Mouse (Mus musculus) CH12.LX (cell line): ENCODE measurements around the gene Tm4sf1. TPM values are rescaled to one million over a fixed set of nuclear protein-coding genes. Genes with fewer than 3 reads are reported as not detected.

Experiments
- DNase-seq: peaks from one replicate; pipeline ENCODE4 v3.0.0-alpha.2; 2013; ENCODE audit errors: extremely low read depth
- H3K27ac ChIP-seq: 2 replicates; pipeline ENCODE4 v1.5.1; 2012; ENCODE audit warnings: low read depth, mild to moderate bottlenecking, control low read depth, moderate library complexity; ENCODE audit not compliant: insufficient read depth
- H3K27me3 ChIP-seq: replicated peaks from 2 replicates; pipeline ENCODE3; 2012; ENCODE audit warnings: inconsistent platforms
- H3K36me3 ChIP-seq, 2 experiments: replicated peaks in 1 of 2; 2 replicates each; pipeline versions ENCODE3 to v1.6.1; 2012; ENCODE audit warnings: inconsistent platforms in 1 of 2, low read length in 1 of 2, mild to moderate bottlenecking in 1 of 2, mixed read lengths in 1 of 2, moderate library complexity in 1 of 2; ENCODE audit not compliant: control insufficient read depth in 1 of 2, insufficient read depth in 1 of 2
- H3K4me1 ChIP-seq, 2 experiments: 2 replicates each; pipeline ENCODE4 v1.6.1; 2012; ENCODE audit warnings: inconsistent platforms in 1 of 2, moderate library complexity in 1 of 2; ENCODE audit not compliant: insufficient read depth in 2 of 2, control insufficient read depth in 1 of 2
- H3K4me2 ChIP-seq: 2 replicates; pipeline ENCODE4 v1.6.1; 2012; ENCODE audit warnings: low read depth, mild to moderate bottlenecking, control low read depth; ENCODE audit not compliant: poor library complexity, insufficient read depth, severe bottlenecking
- H3K4me3 ChIP-seq, 3 experiments: fragments of 150-350 bp in 1 of 3; sonication (generic) in 1 of 3; replicated peaks in 1 of 3; 2 replicates each; pipeline versions ENCODE3 to v1.5.1; 2011 to 2012; ENCODE audit warnings: low read depth in 2 of 3, low read length in 2 of 3, mild to moderate bottlenecking in 2 of 3, moderate library complexity in 2 of 3, control low read depth in 1 of 3, improper control_type of control experiment in 1 of 3, inconsistent platforms in 1 of 3, mixed read lengths in 1 of 3; ENCODE audit not compliant: poor library complexity in 1 of 3
- H3K79me2 ChIP-seq: replicated peaks from 2 replicates; pipeline ENCODE4 v1.6.1; 2012; ENCODE audit warnings: mild to moderate bottlenecking, moderate library complexity; ENCODE audit not compliant: control insufficient read depth, poor library complexity, insufficient read depth, severe bottlenecking; ENCODE audit errors: extremely low read depth
- H3K9ac ChIP-seq: 2 replicates; pipeline ENCODE4 v1.6.1; 2012; ENCODE audit warnings: low read depth, mild to moderate bottlenecking, control low read depth, moderate library complexity; ENCODE audit not compliant: insufficient read depth
- H3K9me3 ChIP-seq: replicated peaks from 2 replicates; pipeline ENCODE3; 2012; ENCODE audit warnings: low read length, inconsistent platforms, mixed read lengths
- CTCF ChIP-seq, 2 experiments: IDR thresholded peaks in 1 of 2; conservative IDR thresholded peaks in 1 of 2; 2 replicates each; pipeline ENCODE4 v1.5.1; 2011 to 2012; ENCODE audit warnings: low read depth in 2 of 2, low read length in 2 of 2, improper control_type of control experiment in 1 of 2, inconsistent platforms in 1 of 2, mild to moderate bottlenecking in 1 of 2, moderate library complexity in 1 of 2
- JUND ChIP-seq: conservative IDR thresholded peaks from 2 replicates; pipeline ENCODE4 v1.6.1; 2011; ENCODE audit warnings: low read depth, low read length, improper control_type of control experiment
- KAT2A ChIP-seq: IDR thresholded peaks from 2 replicates; pipeline ENCODE4 v1.6.1; 2012; ENCODE audit warnings: low read length, improper control_type of control experiment, inconsistent platforms; ENCODE audit not compliant: insufficient replicate concordance
- MYC ChIP-seq: IDR thresholded peaks from 2 replicates; pipeline ENCODE4 v1.6.1; 2011; ENCODE audit warnings: low read depth, mild to moderate bottlenecking, improper control_type of control experiment, low read length
- NRF1 ChIP-seq: IDR thresholded peaks from 2 replicates; pipeline ENCODE4 v1.6.1; 2014; ENCODE audit warnings: low read depth, mild to moderate bottlenecking, inconsistent platforms, low read length, improper control_type of control experiment, moderate library complexity
- POLR2A ChIP-seq: IDR thresholded peaks from 2 replicates; pipeline ENCODE4 v1.6.1; 2011; ENCODE audit warnings: low read depth, mild to moderate bottlenecking, improper control_type of control experiment, low read length
- POLR2AphosphoS2 ChIP-seq: IDR thresholded peaks from 2 replicates; pipeline ENCODE4 v1.6.1; 2011; ENCODE audit warnings: low read depth, low read length, improper control_type of control experiment
- RAD21 ChIP-seq: IDR thresholded peaks from 2 replicates; pipeline ENCODE4 v1.6.1; 2011; ENCODE audit warnings: low read depth, mild to moderate bottlenecking, low read length, improper control_type of control experiment, moderate library complexity
- RCOR1 ChIP-seq: conservative IDR thresholded peaks from 2 replicates; pipeline ENCODE4 v1.6.1; 2012; ENCODE audit warnings: low read depth, mild to moderate bottlenecking, inconsistent platforms, low read length, improper control_type of control experiment
- SMC3 ChIP-seq: IDR thresholded peaks from 2 replicates; pipeline ENCODE4 v1.6.1; 2011; ENCODE audit warnings: low read depth, low read length, improper control_type of control experiment
- dilution Hi-C: fragments of 300-500 bp; cut with MboI; formaldehyde crosslinking; loops from 2 replicates; pipeline ENCODE4 v1.14.3; 2020; ENCODE audit warnings: low sequenced_read_pairs; ENCODE audit not compliant: extremely low pct_unique_long_range_greater_than_20kb, extremely low pct_ligation_motif_present
- in situ Hi-C: fragments of 300-500 bp; cut with MboI; formaldehyde crosslinking; loops from 3 replicates; pipeline ENCODE4 v1.14.3; 2019; ENCODE audit warnings: low sequenced_read_pairs, low pct_ligation_motif_present, low pct_unique_long_range_greater_than_20kb, mixed read lengths
- polyA plus RNA-seq: library from polyadenylated mRNA; unstranded; fragments of >175 nt; gene quantifications from 2 replicates; pipeline ENCODE4 v1.2.1, GENCODE M21; 2012; ENCODE audit warnings: low read depth; ENCODE audit not compliant: insufficient read length
- total RNA-seq, 2 experiments: library from RNA; depleted of rRNA; stranded (reverse); fragments of 300-350 nt in 1 of 2; fragments of >200 nt in 1 of 2; gene quantifications; 2 replicates each; pipeline ENCODE4 v1.2.3; 2012 to 2014

The Tm4sf1 gene
- total and polyA plus RNA-seq, 3 experiments, result not detected

DNA sequence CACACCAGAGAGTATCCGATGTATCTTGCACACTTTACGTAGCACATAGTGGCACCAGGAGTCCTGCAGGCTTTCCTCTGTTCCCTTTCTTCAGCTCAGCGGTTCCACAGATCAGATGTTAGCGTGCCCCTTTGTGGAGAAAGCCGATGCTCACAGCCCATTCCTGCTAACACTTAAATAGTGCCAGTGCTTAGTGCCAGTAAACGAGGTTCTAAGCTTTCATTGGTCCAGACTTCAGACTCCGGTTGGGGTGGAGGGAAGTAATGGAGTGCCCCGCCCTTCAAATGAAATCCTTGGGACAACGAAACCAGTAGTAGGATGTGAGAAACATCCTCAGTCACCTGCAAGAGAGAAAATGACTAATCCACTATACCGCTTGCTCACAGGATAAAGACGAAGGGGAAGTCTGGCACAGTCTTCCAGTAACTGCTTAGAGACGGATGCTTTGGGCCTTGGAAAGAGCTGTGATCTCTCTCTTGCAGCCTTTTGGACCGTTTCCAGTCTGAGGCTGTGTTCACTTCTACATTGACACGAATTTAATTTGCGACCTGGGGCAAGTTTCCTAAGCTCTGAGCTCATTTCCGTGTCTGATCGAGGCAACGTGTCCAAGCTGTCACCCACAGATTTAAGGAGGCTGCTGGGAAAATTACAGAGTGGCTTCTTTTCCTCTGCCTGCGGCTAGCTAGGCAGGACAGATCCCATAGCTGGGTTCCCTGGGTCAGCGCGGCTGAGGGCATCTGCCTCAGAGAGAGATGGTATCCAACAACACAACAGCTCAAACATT, 6.9 kb downstream of the Tm4sf1 start:
- Histone ChIP-seq H3K4me1 (no peaks in the 10 kb centered on the region), H3K9ac (no peak overlapping the region), H3K79me2 (no peaks in the 10 kb centered on the region), H3K4me3 (no peak overlapping the region), H3K4me2 (no peak overlapping the region), H3K9me3 (no peaks in the 10 kb centered on the region), H3K27ac (no peak overlapping the region), H3K27me3 (no peaks in the 10 kb centered on the region), H3K36me3 (no peaks in the 10 kb centered on the region)
- no peak for DNase-seq
- in situ Hi-C loops (no loop called here), dilution Hi-C loops (no loop called here)
- TF ChIP-seq RAD21, result no peak

DNA sequence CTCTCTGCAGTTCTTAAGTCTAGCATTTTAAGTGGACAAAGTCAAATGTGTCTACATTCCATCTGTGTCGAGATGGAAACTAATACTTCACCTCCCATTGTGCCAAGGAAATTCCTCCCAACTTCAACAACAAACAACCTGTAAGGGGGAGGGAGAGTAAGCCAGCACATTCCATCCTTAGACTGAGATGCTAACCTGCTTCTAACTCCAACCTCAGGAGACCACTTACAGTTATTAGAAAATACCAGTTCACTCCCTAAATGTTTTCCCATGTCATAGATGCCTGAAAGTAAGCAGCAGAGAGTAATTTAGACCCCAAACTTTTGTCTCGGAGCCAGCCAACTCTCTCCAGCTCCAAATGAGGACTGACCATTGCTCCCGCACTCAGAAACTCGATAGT, 7.9 kb downstream of the Tm4sf1 start:
- in situ Hi-C loops, result no loop called here
- Histone ChIP-seq H3K27me3 (no peaks in the 10 kb centered on the region), H3K36me3 (no peaks in the 10 kb centered on the region), H3K4me3 (no peak overlapping the region), H3K9me3 (no peaks in the 10 kb centered on the region), H3K79me2 (no peaks in the 10 kb centered on the region), H3K9ac (no peak overlapping the region), H3K27ac (no peak overlapping the region), H3K4me2 (no peak overlapping the region), H3K4me1 (no peaks in the 10 kb centered on the region)
- DNase-seq, result no peak
- dilution Hi-C loops, result no loop called here
- TF ChIP-seq RCOR1, result no peak
- no peak for TF ChIP-seq MYC
- TF ChIP-seq NRF1, result no peak
- no peak for TF ChIP-seq POLR2AphosphoS2
- no peak for TF ChIP-seq KAT2A
- no peak for TF ChIP-seq POLR2A

DNA sequence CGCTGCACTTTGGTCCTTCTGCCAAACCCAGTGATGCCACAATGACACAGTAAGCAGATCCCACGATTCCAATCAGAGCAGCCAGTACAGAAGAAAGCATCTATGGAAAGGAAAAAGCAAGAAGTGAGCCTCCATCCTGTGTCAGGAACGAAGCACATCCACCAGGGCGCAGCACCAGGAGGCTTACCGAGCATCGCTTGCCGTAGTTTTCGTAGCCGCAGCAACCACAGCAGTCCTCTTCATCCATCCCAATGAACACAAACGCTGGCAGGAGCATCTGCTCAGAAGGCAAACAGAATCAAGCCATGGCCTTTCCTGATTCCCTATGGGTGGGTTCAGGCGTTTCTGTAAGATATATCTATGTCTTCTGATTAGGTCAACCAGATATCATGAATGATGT, 9.0 kb downstream of the Tm4sf1 start:
- no peak overlapping the region for H3K4me3 ChIP-seq
- no peaks in the 10 kb centered on the region for H3K79me2 ChIP-seq
- no peaks in the 10 kb centered on the region for H3K27me3 ChIP-seq
- H3K4me2 ChIP-seq, result no peak overlapping the region
- no peak overlapping the region for H3K9ac ChIP-seq
- no peak for DNase-seq
- no peaks in the 10 kb centered on the region for H3K9me3 ChIP-seq
- no peak overlapping the region for H3K27ac ChIP-seq
- peaks cover 2 to 5% of the 10 kb centered on the region in 2 experiments; a peak in 3 of 4 replicates for H3K4me1 ChIP-seq
- H3K36me3 ChIP-seq, result no peaks in the 10 kb centered on the region
- in situ Hi-C loops, result no loop called here
- no peak for TF ChIP-seq JUND
- no peak for TF ChIP-seq RAD21
- peak in 1 of 2 experiments; percentile 30; a peak in 2 of 4 replicates for TF ChIP-seq CTCF (conservative IDR thresholded peaks at IDR 0.05 in 1 of 2, IDR thresholded peaks at IDR 0.05 in 1 of 2; ENCODE audit: low read depth in 2 of 2, low read length in 2 of 2)
- TF ChIP-seq SMC3, result 0 out of 2 replicates have a peak, but pooled peaks have one; percentile 2
- dilution Hi-C loops, result no loop called here
